Mouse (Mus musculus) liver, adult 2 months (tissue): ENCODE measurements at regions not wholly inside any gene's neighbourhood (a gene's known extent, or its start where the extent isn't known, plus 50 kb on each side); places are given as distances from the start of the nearest gene placed in this dataset.

Experiments
- CTCF ChIP-seq: fragments of 200-500 bp; IDR thresholded peaks from 2 replicates; pipeline ENCODE4 v1.5.1; 2011; ENCODE audit warnings: low read depth, low read length, control low read depth
- POLR2A ChIP-seq: fragments of 200-500 bp; IDR thresholded peaks from 2 replicates; pipeline ENCODE4 v1.6.1; 2011; ENCODE audit warnings: low read length, control low read depth; ENCODE audit not compliant: insufficient read depth; ENCODE audit errors: extremely low read depth

- TF ChIP-seq CTCF (no peak), POLR2A (no peak)
Observed at GRCm38 (mm10) chr19:15339979-15340304, 607.2 kb downstream of the Psat1 start.
